Mouse (Mus musculus) heart, embryonic 16.5 days (tissue): Measurements from ENCODE around the gene Ecpas. TPM values are rescaled to one million over a fixed set of nuclear protein-coding genes. Genes with fewer than 3 reads are reported as not detected.

Source experiments
- ATAC-seq: fragments of 200-750 bp; cut with Nextera tagmentation; replicated peaks from 2 replicates; pipeline ENCODE4 v1.8.0; 2017; ENCODE audit warnings: moderate number of reproducible peaks; ENCODE audit not compliant: insufficient read depth, low FRiP score; ENCODE audit errors: extremely low read depth
- H3K27ac ChIP-seq: fragments of 300-500 bp; sonication (generic); 2 replicates; pipeline ENCODE4 v1.5.1; 2014; ENCODE audit warnings: mild to moderate bottlenecking, low read length, control low read depth, moderate library complexity
- H3K27me3 ChIP-seq: fragments of 300-500 bp; sonication (generic); 2 replicates; pipeline ENCODE4 v1.6.1; 2014; ENCODE audit warnings: low read length, mixed read lengths; ENCODE audit not compliant: control insufficient read depth, insufficient read depth
- H3K36me3 ChIP-seq: fragments of 300-500 bp; sonication (generic); 2 replicates; pipeline ENCODE4 v1.6.1; 2014; ENCODE audit not compliant: control insufficient read depth, insufficient read depth
- H3K4me1 ChIP-seq: fragments of 300-500 bp; sonication (generic); 2 replicates; pipeline ENCODE4 v1.6.1; 2014; ENCODE audit warnings: low read length, mixed read lengths; ENCODE audit not compliant: control insufficient read depth, insufficient read depth
- H3K4me2 ChIP-seq: fragments of 300-500 bp; sonication (generic); 2 replicates; pipeline ENCODE4 v1.6.1; 2014; ENCODE audit warnings: low read depth, mild to moderate bottlenecking, control low read depth, low read length
- H3K4me3 ChIP-seq: fragments of 300-500 bp; sonication (generic); 2 replicates; pipeline ENCODE4 v1.5.1; 2014; ENCODE audit warnings: mild to moderate bottlenecking, control low read depth, low read length
- H3K9ac ChIP-seq: fragments of 300-500 bp; sonication (generic); 2 replicates; pipeline ENCODE4 v1.6.1; 2014; ENCODE audit warnings: low read length, control low read depth
- H3K9me3 ChIP-seq: fragments of 300-500 bp; sonication (generic); replicated peaks from 2 replicates; pipeline ENCODE4 v1.6.1; 2016; ENCODE audit warnings: low read length; ENCODE audit not compliant: control insufficient read depth
- WGBS: fragments of 180-500 bp; shearing (Covaris S2); extraction: QIAGEN DNeasy Blood & Tissue Kit; methylation state at CpG from one replicate; pipeline ENCODE4 v1.1.7; 2014; 5-methylcytosine and 5-hydroxymethylcytosine counted together
- polyA plus RNA-seq: library from polyadenylated mRNA; unstranded; fragments of >200 nt; fragmentation: Nextera tagmentation; extraction: Ambion mirVana; gene quantifications from 2 replicates; pipeline ENCODE4 v1.2.1, GENCODE M21; 2015

Gene Ecpas
- polyA plus RNA-seq = 21.2 and 27.1 TPM in 2 replicates

GRCm38 (mm10) chr4:58912629-58913335, at the start of gene Ecpas:
TSS of gene Ecpas (minus strand) at chr4:58912749.
- 4% methylated on average over 43 of the region's 43 CpGs for WGBS
- Histone ChIP-seq H3K9me3 (no peaks in the 10 kb centered on the region), H3K4me3 (peak within 1 kb of the TSS; percentile 95), H3K9ac (peak within 1 kb of the TSS; percentile 94), H3K4me1 (peaks cover 17% of the 10 kb centered on the region), H3K27me3 (no peaks in the 10 kb centered on the region), H3K36me3 (no peaks in the 10 kb centered on the region), H3K27ac (peak within 1 kb of the TSS; percentile 97), H3K4me2 (peak within 1 kb of the TSS; percentile 68)
- peak; percentile 76 for ATAC-seq

DNA sequence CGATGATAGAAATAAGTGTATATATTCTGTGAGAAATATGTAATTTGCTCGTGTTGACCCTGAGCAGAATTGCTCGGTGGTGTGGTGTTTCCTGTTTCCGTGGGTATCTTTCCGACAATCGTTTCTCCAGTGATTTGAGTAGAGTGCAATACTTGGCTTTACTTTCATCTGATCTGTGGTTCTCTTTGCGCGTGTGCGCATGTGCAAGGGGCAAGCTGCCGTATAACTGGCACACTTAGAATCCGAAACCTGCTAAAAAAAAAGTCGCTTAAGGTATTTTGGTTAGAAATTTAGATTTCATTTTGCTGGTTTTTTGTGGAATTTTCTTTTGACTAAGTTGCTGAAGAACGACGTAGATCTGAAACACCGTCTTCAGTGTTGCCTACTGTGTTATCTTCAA, 49.2 kb upstream of the Ecpas start:
- no peak overlapping the region for H3K27ac ChIP-seq
- no peak overlapping the region for H3K4me2 ChIP-seq
- no peaks in the 10 kb centered on the region for H3K4me1 ChIP-seq
- no peaks in the 10 kb centered on the region for H3K27me3 ChIP-seq
- 80% methylated on average over 15 of the region's 15 CpGs for WGBS
- ATAC-seq = no peak
- H3K36me3 ChIP-seq = no peaks in the 10 kb centered on the region
- H3K9me3 ChIP-seq = peaks cover 4% of the 10 kb centered on the region; the same call in 1 of the 2 replicates
- no peak overlapping the region for H3K4me3 ChIP-seq
- H3K9ac ChIP-seq = no peak overlapping the region

DNA sequence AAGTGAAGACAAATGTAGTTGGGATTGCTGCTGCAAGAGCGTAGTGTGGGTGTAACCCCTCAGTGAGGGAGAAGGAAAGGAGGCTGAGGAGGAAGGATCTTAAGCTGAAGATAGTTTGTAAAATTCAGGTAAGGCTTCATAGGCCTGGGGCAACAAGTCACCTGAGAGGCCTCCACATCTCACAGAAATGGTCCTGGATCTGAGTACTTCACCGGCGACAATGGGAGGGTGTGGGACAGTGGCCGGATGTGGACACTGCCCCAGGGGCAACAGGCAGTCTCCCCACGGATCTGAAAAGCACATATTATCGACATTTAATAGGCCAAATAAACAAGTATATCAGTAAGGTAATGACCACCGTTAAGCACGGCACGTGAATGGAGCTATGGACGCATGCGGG, 40.1 kb upstream of the Ecpas start:
- Histone ChIP-seq H3K36me3 (no peaks in the 10 kb centered on the region), H3K4me1 (no peaks in the 10 kb centered on the region), H3K4me2 (no peak overlapping the region), H3K27me3 (no peaks in the 10 kb centered on the region), H3K27ac (no peak overlapping the region), H3K4me3 (no peak overlapping the region), H3K9me3 (peaks cover 4% of the 10 kb centered on the region; the same call in 1 of the 2 replicates), H3K9ac (no peak overlapping the region)
- ATAC-seq = no peak
- WGBS = 89% methylated on average over 11 of the region's 11 CpGs

- no peak overlapping the region for H3K4me3 ChIP-seq
- H3K27me3 ChIP-seq = peaks cover 17% of the 10 kb centered on the region
- H3K9ac ChIP-seq = no peak overlapping the region
- no peak overlapping the region for H3K4me2 ChIP-seq
- H3K4me1 ChIP-seq = peaks cover 5% of the 10 kb centered on the region
- no peaks in the 10 kb centered on the region for H3K36me3 ChIP-seq
- H3K27ac ChIP-seq = no peak overlapping the region
- WGBS = 72% methylated on average over 4 of the region's 4 CpGs
- no peak for ATAC-seq
- no peaks in the 10 kb centered on the region for H3K9me3 ChIP-seq
Measured at GRCm38 (mm10) chr4:58948391-58948790, 35.8 kb upstream of the Ecpas start.

DNA sequence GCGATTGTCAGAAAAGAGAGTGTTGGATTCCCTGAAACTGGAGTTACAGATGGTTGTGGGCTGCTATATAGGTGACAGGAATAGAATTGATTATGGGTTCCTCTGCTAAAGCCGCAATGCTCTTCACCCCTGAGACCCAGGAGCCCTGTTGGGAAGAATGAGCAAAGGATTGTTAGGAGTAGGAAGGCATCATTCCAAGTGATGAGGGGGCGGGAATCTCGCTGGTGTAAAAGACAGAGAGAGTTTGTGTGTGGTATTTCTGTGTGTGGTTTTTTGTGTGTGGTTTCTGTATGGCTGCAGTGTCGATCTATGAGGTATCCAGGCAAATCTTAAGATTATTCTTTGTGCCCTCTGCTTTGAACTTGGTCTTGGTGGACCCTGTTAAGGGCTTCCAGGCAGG, 32.1 kb upstream of the Ecpas start:
- H3K27me3 ChIP-seq = peaks cover 17% of the 10 kb centered on the region
- WGBS = 62% methylated on average over 5 of the region's 5 CpGs
- no peaks in the 10 kb centered on the region for H3K9me3 ChIP-seq
- no peak overlapping the region for H3K4me3 ChIP-seq
- H3K27ac ChIP-seq = no peak overlapping the region
- no peak overlapping the region for H3K9ac ChIP-seq
- no peak for ATAC-seq
- no peak overlapping the region for H3K4me2 ChIP-seq
- H3K36me3 ChIP-seq = no peaks in the 10 kb centered on the region
- H3K4me1 ChIP-seq = peaks cover 8% of the 10 kb centered on the region

DNA sequence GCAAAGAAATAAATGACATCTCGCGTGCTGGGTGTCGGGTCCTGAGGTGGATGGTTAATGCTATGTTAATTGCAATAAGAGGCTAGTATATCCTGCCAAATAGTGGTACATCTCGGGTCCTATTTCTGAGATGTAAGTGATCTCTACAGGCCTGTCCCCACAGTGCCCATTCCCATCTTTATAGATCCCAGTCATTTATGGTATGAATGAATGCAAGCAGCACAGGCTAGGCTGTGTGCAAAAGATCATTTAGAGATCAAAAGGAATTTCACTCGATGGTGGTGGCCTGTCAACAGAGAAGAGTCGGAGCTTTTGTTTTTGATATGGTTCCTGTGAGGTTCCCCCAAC, 31.6 kb upstream of the Ecpas start:
- Histone ChIP-seq H3K27me3 (peaks cover 17% of the 10 kb centered on the region), H3K4me3 (peak overlapping the region; percentile 72), H3K4me2 (peak overlapping the region; percentile 96), H3K27ac (no peak overlapping the region), H3K9me3 (no peaks in the 10 kb centered on the region), H3K36me3 (no peaks in the 10 kb centered on the region), H3K4me1 (peaks cover 8% of the 10 kb centered on the region), H3K9ac (no peak overlapping the region; the same call in 1 of the 2 replicates)
- WGBS = 20% methylated on average over 6 of the region's 6 CpGs
- ATAC-seq = no peak

DNA sequence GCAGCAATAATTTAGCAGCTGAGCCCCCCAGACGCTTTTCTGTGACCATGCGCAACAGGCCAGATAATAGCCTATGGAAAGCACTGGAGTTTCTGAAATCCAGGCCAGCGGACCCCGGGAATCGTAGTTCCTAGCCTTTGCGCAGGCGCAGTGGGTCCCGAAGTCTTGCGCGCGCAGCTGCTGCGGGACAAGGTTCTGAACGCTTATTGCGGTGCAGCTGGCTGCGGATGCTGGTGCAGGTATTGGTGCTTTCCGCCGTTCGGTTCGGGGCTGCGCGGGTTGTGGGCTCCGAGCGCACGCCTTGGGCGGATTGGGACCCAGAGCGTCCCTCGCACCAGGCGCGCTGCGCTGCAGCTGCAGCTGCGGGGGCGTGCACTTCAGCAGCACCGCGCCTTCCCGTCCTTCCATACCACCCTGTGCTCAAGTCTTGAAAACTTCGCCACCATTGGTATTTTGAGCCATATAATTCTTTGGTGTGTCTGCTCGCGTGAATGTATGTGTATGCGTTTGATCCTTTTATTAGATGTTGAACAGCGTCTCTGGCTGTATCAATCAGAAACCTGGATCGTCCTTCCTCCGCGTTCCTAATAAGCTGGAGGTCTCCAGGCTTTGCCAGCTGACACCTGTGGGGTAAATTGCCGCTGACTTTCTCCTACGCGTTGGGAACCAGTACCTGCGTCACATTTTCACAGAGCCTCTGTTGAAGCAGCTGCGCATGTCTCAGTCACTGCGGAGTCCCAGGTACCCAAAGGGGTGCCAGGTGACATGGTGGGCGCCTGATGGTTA, 31.1 kb upstream of the Ecpas start, which contains the start of gene Zkscan16:
Gene Zkscan16, plus strand, starts transcription at position 209 of the 786 bp plus-strand sequence.
- Histone ChIP-seq H3K27ac (no peak within 1 kb of the TSS), H3K36me3 (no peaks in the 10 kb centered on the region), H3K4me1 (peaks cover 8% of the 10 kb centered on the region), H3K9ac (peak within 1 kb of the TSS; percentile 61), H3K4me3 (peak within 1 kb of the TSS; percentile 72), H3K4me2 (peak within 1 kb of the TSS; percentile 96), H3K9me3 (no peaks in the 10 kb centered on the region), H3K27me3 (peaks cover 17% of the 10 kb centered on the region)
- peak; percentile 45; the same call in 1 of the 2 replicates for ATAC-seq
- 1% methylated on average over 50 of the region's 50 CpGs for WGBS

GRCm38 (mm10) chr4:58942942-58943341, 30.4 kb upstream of the Ecpas start:
- Histone ChIP-seq H3K27ac (no peak overlapping the region), H3K36me3 (no peaks in the 10 kb centered on the region), H3K27me3 (peaks cover 17% of the 10 kb centered on the region), H3K4me1 (peaks cover 8% of the 10 kb centered on the region), H3K9ac (peak overlapping the region; percentile 61), H3K4me3 (peak overlapping the region; percentile 72), H3K4me2 (peak overlapping the region; percentile 96), H3K9me3 (no peaks in the 10 kb centered on the region)
- WGBS = 77% methylated on average over 4 of the region's 4 CpGs
- ATAC-seq = no peak

- no peak for ATAC-seq
- Histone ChIP-seq H3K9ac (no peak overlapping the region), H3K36me3 (no peaks in the 10 kb centered on the region), H3K4me2 (no peak overlapping the region), H3K9me3 (no peaks in the 10 kb centered on the region), H3K4me1 (peaks cover 8% of the 10 kb centered on the region), H3K27ac (no peak overlapping the region), H3K27me3 (peaks cover 17% of the 10 kb centered on the region), H3K4me3 (no peak overlapping the region)
Measured at GRCm38 (mm10) chr4:58941638-58942037, 29.1 kb upstream of the Ecpas start.
